Mouse (Mus musculus): ENCODE data around the gene Mtrr. TPM values are rescaled to one million over a fixed set of nuclear protein-coding genes. Genes with fewer than 3 reads are reported as not detected.
"Not testable (repeated sequence)": the region's sequence is repeated elsewhere in the genome, so short reads cannot be mapped to it uniquely, and the experiment has no call there.

The Mtrr gene
- total RNA-seq, 2 experiments from 2014 or later = 18.4 to 21.2 TPM

DNA sequence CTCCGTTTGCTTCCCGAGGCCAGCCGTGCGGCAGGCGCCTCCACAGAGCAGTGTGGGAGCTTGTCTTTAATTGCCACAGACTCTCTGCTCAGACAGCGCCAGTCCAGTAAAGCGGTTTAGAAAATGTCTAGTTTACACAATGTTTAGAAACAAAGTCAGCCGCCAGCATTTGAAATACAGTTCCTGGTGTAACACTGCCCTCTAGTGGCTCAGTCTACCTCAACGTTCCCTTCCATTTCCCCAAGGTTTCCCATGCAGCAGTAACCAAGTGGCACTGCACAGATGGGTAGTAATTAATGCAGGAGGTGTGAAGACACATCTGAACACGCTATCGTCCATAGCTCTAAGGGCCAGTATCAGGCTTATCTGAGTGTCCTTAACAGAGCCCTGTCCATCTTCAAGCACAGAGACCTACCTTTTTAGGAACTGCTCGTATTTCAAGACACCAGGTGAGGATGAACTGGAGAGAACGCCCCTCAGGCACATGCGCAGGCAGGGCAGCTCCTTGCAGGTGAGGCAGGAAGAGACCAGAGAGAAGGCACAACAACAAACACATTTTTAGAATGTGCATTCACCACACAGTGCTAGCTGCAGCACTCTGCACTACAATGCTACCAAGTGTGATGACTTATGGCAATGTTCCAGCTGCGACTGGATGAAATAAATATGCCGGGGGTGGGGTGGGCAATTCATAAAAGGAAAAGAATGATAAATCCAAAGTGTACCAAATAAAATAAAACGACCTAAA is 12.2 kb downstream of the Mtrr start:
- DNase-seq (ENCODE audit: low spot score in 2 of 2) = peak in 1 of 2 experiments; percentile 32

DNA sequence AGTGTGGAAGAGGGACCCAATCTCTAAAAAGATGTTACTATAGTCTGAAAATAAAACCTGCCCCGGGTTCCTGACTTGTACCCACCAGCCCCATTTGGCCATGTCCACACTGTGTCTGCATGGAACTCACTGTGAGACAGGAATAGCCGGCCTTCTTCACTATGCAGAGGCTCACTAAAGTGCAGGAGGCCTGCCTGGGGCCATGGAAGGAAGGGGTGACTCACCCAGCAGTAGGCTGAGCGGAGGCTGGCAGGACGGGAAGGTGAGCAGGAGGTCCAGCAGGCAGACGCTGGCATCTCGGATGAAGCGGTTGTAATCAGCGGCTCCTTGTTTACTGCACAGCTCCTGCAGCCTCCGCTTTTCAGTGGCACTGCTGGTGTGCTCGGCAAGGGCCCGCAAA is 13.4 kb downstream of the Mtrr start:
- DNase-seq (ENCODE audit: low spot score in 2 of 2) = no peak

DNA sequence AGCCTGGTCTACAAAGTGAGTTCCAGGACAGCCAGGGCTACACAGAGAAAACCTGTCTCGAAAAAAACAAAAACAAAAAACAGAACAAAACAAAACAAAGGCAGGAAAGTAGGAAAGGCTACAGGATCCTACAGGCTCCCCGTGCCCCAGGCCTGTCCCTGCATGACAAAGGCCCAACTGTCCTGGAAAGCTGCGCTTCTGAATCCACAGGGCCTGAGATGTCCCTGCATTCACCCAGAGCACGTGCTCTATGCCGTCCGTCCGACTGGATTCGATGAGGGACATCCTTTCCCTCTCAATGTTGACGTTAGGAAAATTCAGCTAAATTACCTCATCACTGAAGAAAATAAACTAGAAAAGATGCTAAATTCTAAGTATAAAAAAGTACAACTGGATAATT is 13.8 kb downstream of the Mtrr start:
- no peak for DNase-seq (ENCODE audit: low spot score in 2 of 2)

DNA sequence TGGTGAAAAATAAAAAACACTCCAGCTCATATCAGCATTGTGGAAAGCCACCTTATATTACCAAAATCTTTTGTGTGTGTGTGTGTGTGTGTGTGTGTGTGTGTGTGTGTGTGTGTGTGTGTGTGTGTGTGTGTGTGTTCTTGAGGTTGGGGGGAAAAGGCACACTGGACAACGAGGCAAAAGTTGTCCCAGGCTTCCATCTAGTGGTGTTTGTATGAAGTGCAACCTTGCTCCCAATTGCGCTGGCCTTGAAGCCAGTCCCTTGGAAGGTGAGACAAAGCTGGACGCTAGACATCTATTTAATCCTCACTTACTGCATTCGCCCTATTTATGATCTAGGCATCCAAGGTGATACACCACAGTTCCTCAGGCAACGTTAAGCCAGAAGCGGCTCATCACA is 28.6 kb downstream of the Mtrr start:
- not testable (repeated sequence) for DNase-seq (ENCODE audit: low spot score in 2 of 2)

Other genes starting within 250 kb of the Mtrr start
- 10 to 100 TPM in 1 of 2 experiments, 1 to 10 TPM in 1; 9.4 to 11.2 TPM for gene Fastkd3, start 85 bp upstream of the Mtrr start, total RNA-seq (2021)
- not detected for gene 1700001L19Rik, start 15.3 kb upstream of the Mtrr start, total RNA-seq (2021)